Mouse (Mus musculus) MEL (cell line): ENCODE data around the gene Ten1. TPM values are rescaled to one million over a fixed set of nuclear protein-coding genes. Genes with fewer than 3 reads are reported as not detected.

Source experiments
- DNase-seq: peaks from one replicate; pipeline ENCODE4 v3.0.0; 2011; ENCODE audit warnings: low read depth, low spot score
- H3K27ac ChIP-seq: 2 replicates; pipeline ENCODE4 v1.5.1; 2012; ENCODE audit warnings: low read depth, mild to moderate bottlenecking, control low read depth, low read length, moderate library complexity; ENCODE audit not compliant: control insufficient read depth
- H3K27me3 ChIP-seq, 2 experiments: fragments of 150-350 bp in 1 of 2; sonication (generic) in 1 of 2; 2 replicates each; pipeline ENCODE4 v1.6.1; 2012; ENCODE audit warnings: low read length in 2 of 2, mild to moderate bottlenecking in 2 of 2, improper control_type of control experiment in 1 of 2, moderate library complexity in 1 of 2; ENCODE audit not compliant: insufficient read depth in 2 of 2, control insufficient read depth in 1 of 2
- H3K36me3 ChIP-seq, 2 experiments: 2 replicates each; pipeline ENCODE4 v1.6.1; 2012 to 2014; ENCODE audit warnings: low read length in 2 of 2, improper control_type of control experiment in 1 of 2, inconsistent platforms in 1 of 2, mild to moderate bottlenecking in 1 of 2; ENCODE audit not compliant: insufficient read depth in 2 of 2, control insufficient read depth in 1 of 2
- H3K4me1 ChIP-seq, 2 experiments: fragments of 150-350 bp in 1 of 2; sonication (generic) in 1 of 2; 2 replicates each; pipeline ENCODE4 v1.6.1; 2012; ENCODE audit warnings: low read length in 2 of 2, improper control_type of control experiment in 1 of 2, mild to moderate bottlenecking in 1 of 2; ENCODE audit not compliant: insufficient read depth in 2 of 2, control insufficient read depth in 1 of 2
- H3K4me3 ChIP-seq, 2 experiments: fragments of 150-350 bp in 1 of 2; sonication (generic) in 1 of 2; 2 replicates each; pipeline ENCODE4 v1.5.1; 2012; ENCODE audit warnings: low read depth in 2 of 2, low read length in 2 of 2, mild to moderate bottlenecking in 2 of 2, moderate library complexity in 2 of 2, control low read depth in 1 of 2, improper control_type of control experiment in 1 of 2; ENCODE audit not compliant: control insufficient read depth in 1 of 2, insufficient read depth in 1 of 2
- H3K79me2 ChIP-seq: 2 replicates; pipeline ENCODE4 v1.6.1; 2012; ENCODE audit warnings: mild to moderate bottlenecking, low read length, moderate library complexity; ENCODE audit not compliant: control insufficient read depth, poor library complexity, insufficient read depth
- H3K9ac ChIP-seq: 2 replicates; pipeline ENCODE4 v1.6.1; 2012; ENCODE audit warnings: low read depth, mild to moderate bottlenecking, control low read depth, low read length, moderate library complexity; ENCODE audit not compliant: control insufficient read depth, poor library complexity, severe bottlenecking
- H3K9me3 ChIP-seq: fragments of 150-350 bp; sonication (generic); replicated peaks from 2 replicates; pipeline ENCODE4 v1.6.1; 2012; ENCODE audit warnings: mild to moderate bottlenecking, low read length, improper control_type of control experiment, moderate library complexity; ENCODE audit not compliant: insufficient read depth
- CHD1 ChIP-seq: IDR thresholded peaks from 2 replicates; pipeline ENCODE4 v1.6.1; 2012; ENCODE audit warnings: low read depth, mild to moderate bottlenecking, inconsistent platforms, low read length, improper control_type of control experiment
- CTCF ChIP-seq, 3 experiments: IDR thresholded peaks in 2 of 3; conservative IDR thresholded peaks in 1 of 3; 2 replicates each; pipeline ENCODE4 v1.5.1; 2011 to 2012; ENCODE audit warnings: low read length in 3 of 3, low read depth in 2 of 3, mild to moderate bottlenecking in 2 of 3, improper control_type of control experiment in 1 of 3, inconsistent platforms in 1 of 3, mixed read lengths in 1 of 3, moderate library complexity in 1 of 3; ENCODE audit not compliant: control insufficient read depth in 1 of 3, insufficient read depth in 1 of 3, poor library complexity in 1 of 3, severe bottlenecking in 1 of 3
- E2F4 ChIP-seq: IDR thresholded peaks from 2 replicates; pipeline ENCODE4 v1.6.1; 2011; ENCODE audit warnings: low read depth, low read length, improper control_type of control experiment, borderline replicate concordance
- GABPA ChIP-seq: IDR thresholded peaks from 2 replicates; pipeline ENCODE4 v1.6.1; 2012; ENCODE audit warnings: low read depth, mild to moderate bottlenecking, inconsistent platforms, low read length, improper control_type of control experiment, moderate library complexity
- GATA1 ChIP-seq: IDR thresholded peaks from 2 replicates; pipeline ENCODE4 v1.6.1; 2011; ENCODE audit warnings: low read depth, low read length, improper control_type of control experiment
- KAT2A ChIP-seq: conservative IDR thresholded peaks from 2 replicates; pipeline ENCODE4 v1.6.1; 2012; ENCODE audit warnings: low read depth, low read length, improper control_type of control experiment, inconsistent platforms
- MAFK ChIP-seq: IDR thresholded peaks from 2 replicates; pipeline ENCODE4 v1.6.1; 2011; ENCODE audit warnings: low read depth, mild to moderate bottlenecking, low read length, improper control_type of control experiment, borderline replicate concordance
- MEF2A ChIP-seq: IDR thresholded peaks from 2 replicates; pipeline ENCODE4 v1.6.1; 2014; ENCODE audit warnings: low read depth, mild to moderate bottlenecking, inconsistent platforms, low read length, improper control_type of control experiment; ENCODE audit not compliant: poor library complexity, insufficient replicate concordance, severe bottlenecking; ENCODE audit errors: extremely low read depth
- MXI1 ChIP-seq: IDR thresholded peaks from 2 replicates; pipeline ENCODE4 v1.6.1; 2011; ENCODE audit warnings: mild to moderate bottlenecking, low read depth, low read length, improper control_type of control experiment
- MYC ChIP-seq: IDR thresholded peaks from 2 replicates; pipeline ENCODE4 v1.6.1; 2011; ENCODE audit warnings: low read depth, mild to moderate bottlenecking, low read length, improper control_type of control experiment, moderate library complexity
- POLR2A ChIP-seq, 2 experiments: IDR thresholded peaks; 2 replicates each; pipeline ENCODE4 v1.6.1; 2011 to 2012; ENCODE audit warnings: low read length in 2 of 2, mild to moderate bottlenecking in 2 of 2, control low read depth in 1 of 2, improper control_type of control experiment in 1 of 2, low read depth in 1 of 2, moderate library complexity in 1 of 2; ENCODE audit not compliant: control insufficient read depth in 1 of 2, insufficient read depth in 1 of 2, poor library complexity in 1 of 2
- POLR2AphosphoS2 ChIP-seq: IDR thresholded peaks from 2 replicates; pipeline ENCODE4 v1.6.1; 2011; ENCODE audit warnings: low read length, improper control_type of control experiment
- SIN3A ChIP-seq: IDR thresholded peaks from 2 replicates; pipeline ENCODE4 v1.6.1; 2012; ENCODE audit warnings: low read length, improper control_type of control experiment, inconsistent platforms
- SMC3 ChIP-seq: IDR thresholded peaks from 2 replicates; pipeline ENCODE4 v1.6.1; 2011; ENCODE audit warnings: low read depth, low read length, improper control_type of control experiment
- TAL1 ChIP-seq: IDR thresholded peaks from 2 replicates; pipeline ENCODE4 v1.6.1; 2012; ENCODE audit warnings: mild to moderate bottlenecking, inconsistent platforms, low read length, moderate library complexity, mixed read lengths
- TBP ChIP-seq: IDR thresholded peaks from 2 replicates; pipeline ENCODE4 v1.8.0; 2011; ENCODE audit warnings: low read depth, low read length, improper control_type of control experiment
- TCF12 ChIP-seq: IDR thresholded peaks from 2 replicates; pipeline ENCODE4 v1.6.1; 2014; ENCODE audit warnings: low read depth, mild to moderate bottlenecking, inconsistent platforms, low read length, improper control_type of control experiment, moderate library complexity
- USF2 ChIP-seq, 2 experiments: IDR thresholded peaks; 2 replicates each; pipeline ENCODE4 v1.6.1; 2011 to 2012; ENCODE audit warnings: improper control_type of control experiment in 2 of 2, low read length in 2 of 2, borderline replicate concordance in 1 of 2, inconsistent platforms in 1 of 2, low read depth in 1 of 2, mild to moderate bottlenecking in 1 of 2; ENCODE audit not compliant: insufficient read depth in 1 of 2
- ZC3H11A ChIP-seq: IDR thresholded peaks from 2 replicates; pipeline ENCODE4 v1.6.1; 2012; ENCODE audit warnings: low read depth, mild to moderate bottlenecking, inconsistent platforms, low read length, improper control_type of control experiment
- ZKSCAN1 ChIP-seq: IDR thresholded peaks from 2 replicates; pipeline ENCODE4 v1.6.1; 2012; ENCODE audit warnings: low read depth, mild to moderate bottlenecking, inconsistent platforms, low read length, improper control_type of control experiment, moderate library complexity
- ZNF384 ChIP-seq: IDR thresholded peaks from 2 replicates; pipeline ENCODE4 v1.6.1; 2012; ENCODE audit warnings: low read depth, mild to moderate bottlenecking, inconsistent platforms, low read length, improper control_type of control experiment
- polyA plus RNA-seq, 2 experiments: library from polyadenylated mRNA; stranded (reverse) in 1 of 2; unstranded in 1 of 2; fragments of >175 nt in 1 of 2; fragments of >200 nt in 1 of 2; gene quantifications; 2 replicates each; pipeline versions ENCODE4 v1.2.1 to v1.2.4; 2012; ENCODE audit warnings: low replicate concordance in 2 of 2, low read depth in 1 of 2; ENCODE audit not compliant: insufficient read length in 2 of 2, insufficient read depth in 1 of 2, missing spikeins in 1 of 2
- total RNA-seq: library from RNA; depleted of rRNA; stranded (reverse); fragments of 300-350 nt; gene quantifications from 2 replicates; pipeline ENCODE4 v1.2.3, GENCODE M21; 2012

Gene Ten1
- total and polyA plus RNA-seq, 3 experiments = 60.8 to 66.9 TPM; not detected in 1

DNA sequence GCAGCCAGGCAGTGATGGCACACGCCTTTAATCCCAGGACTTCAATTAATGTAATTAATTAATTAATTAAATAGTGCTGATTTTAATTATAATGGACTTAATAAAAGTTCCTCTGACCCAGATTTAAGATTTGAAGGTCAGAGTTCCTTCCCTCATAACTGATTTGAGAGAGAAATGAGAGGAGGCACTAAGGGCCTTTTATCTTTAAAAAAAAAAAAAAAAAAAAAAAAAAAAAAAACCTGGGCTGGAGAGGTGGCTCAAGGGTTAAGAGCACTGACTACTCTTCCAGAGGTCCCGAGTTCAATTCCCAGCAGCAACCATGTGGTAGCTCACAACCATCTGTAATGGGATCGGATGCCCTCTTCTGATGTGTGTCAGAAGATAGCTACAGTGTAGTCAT lies 10.0 kb downstream of the Ten1 start:
- no peak for DNase-seq
- Histone ChIP-seq H3K4me1 (peaks cover 0 to 3% of the 10 kb centered on the region in 2 experiments; a peak in 1 of 4 replicates), H3K9ac (no peak overlapping the region), H3K27ac (no peak overlapping the region), H3K36me3 (no peaks in the 10 kb centered on the region), H3K4me3 (no peak overlapping the region), H3K9me3 (no peaks in the 10 kb centered on the region), H3K79me2 (no peaks in the 10 kb centered on the region), H3K27me3 (no peaks in the 10 kb centered on the region)
- TF ChIP-seq MYC (no peak), MAFK (no peak), MEF2A (no peak), ZNF384 (peak; percentile 67; the same call in 1 of the 2 replicates), TAL1 (no peak), TCF12 (no peak), GATA1 (no peak), TBP (no peak), GABPA (no peak)

DNA sequence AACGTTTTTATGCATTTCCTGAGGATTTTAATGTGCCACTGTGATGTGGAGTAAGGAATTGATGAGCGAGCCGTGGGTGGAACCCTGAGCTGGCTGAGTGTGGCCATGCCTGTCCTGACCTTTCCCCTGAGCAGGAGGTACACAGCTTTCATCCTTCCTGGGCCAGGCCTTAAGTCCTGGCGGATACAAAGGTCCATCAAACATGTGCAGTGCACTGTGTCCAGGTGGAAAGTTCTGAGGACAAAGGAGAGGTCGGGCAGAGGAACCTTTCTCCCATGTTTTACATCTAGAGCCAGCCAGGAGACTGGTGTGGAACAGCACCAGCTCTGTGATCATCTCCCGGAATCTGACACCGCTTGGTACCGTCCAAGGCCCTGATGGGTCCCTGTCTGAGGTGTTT lies 10.6 kb downstream of the Ten1 start:
- no peaks in the 10 kb centered on the region for H3K36me3 ChIP-seq
- no peak for TF ChIP-seq CHD1
- TF ChIP-seq TAL1 = no peak
- no peak for TF ChIP-seq ZC3H11A
- TF ChIP-seq CTCF (IDR thresholded peaks at IDR 0.05 in 2 of 3, conservative IDR thresholded peaks at IDR 0.05 in 1 of 3; ENCODE audit: control insufficient read depth in 1 of 3, insufficient read depth in 1 of 3, low read depth in 2 of 3, low read length in 3 of 3, poor library complexity in 1 of 3, severe bottlenecking in 1 of 3) = no peak
- no peak for TF ChIP-seq MEF2A
- TF ChIP-seq MXI1 = no peak
- TF ChIP-seq GATA1 = no peak
- TF ChIP-seq SMC3 = no peak
- no peak for TF ChIP-seq POLR2AphosphoS2
- TF ChIP-seq SIN3A = no peak
- TF ChIP-seq GABPA = no peak
- no peak for TF ChIP-seq ZKSCAN1
- no peak for TF ChIP-seq USF2 (IDR thresholded peaks at IDR 0.05; ENCODE audit: borderline replicate concordance in 1 of 2, insufficient read depth in 1 of 2, low read depth in 1 of 2, low read length in 2 of 2)
- no peak for TF ChIP-seq KAT2A
- no peak for TF ChIP-seq E2F4
- TF ChIP-seq POLR2A (IDR thresholded peaks at IDR 0.05; ENCODE audit: control insufficient read depth in 1 of 2, insufficient read depth in 1 of 2, low read depth in 1 of 2, low read length in 2 of 2, poor library complexity in 1 of 2) = no peak
- no peak for TF ChIP-seq TCF12
- peaks cover 0 to 3% of the 10 kb centered on the region in 2 experiments; a peak in 1 of 4 replicates for H3K4me1 ChIP-seq
- no peak overlapping the region for H3K9ac ChIP-seq
- no peaks in the 10 kb centered on the region for H3K79me2 ChIP-seq
- H3K9me3 ChIP-seq = no peaks in the 10 kb centered on the region
- no peak overlapping the region for H3K4me3 ChIP-seq
- H3K27me3 ChIP-seq = no peaks in the 10 kb centered on the region
- DNase-seq = no peak
- no peak overlapping the region for H3K27ac ChIP-seq
